Mouse (Mus musculus): ENCODE measurements around the gene Tm2d1. TPM values are rescaled to one million over a fixed set of nuclear protein-coding genes. Genes with fewer than 3 reads are reported as not detected.

Tm2d1 gene
- polyA plus RNA-seq, 1 experiment from 2014 or later = 143 TPM

- peak overlapping the region; percentile 89 for H3K27ac ChIP-seq (ENCODE audit: low read depth, low read length)
- no peaks in the 10 kb centered on the region for H3K9me3 ChIP-seq (ENCODE audit: control insufficient read depth, low read length)
- WGBS = 5% methylated on average over 7 of the region's 7 CpGs
- ATAC-seq = no peak
- H3K9ac ChIP-seq (ENCODE audit: low read depth, low read length) = peak overlapping the region; percentile 99
- peak overlapping the region; percentile 94 for H3K4me2 ChIP-seq (ENCODE audit: low read length)
- H3K27me3 ChIP-seq (replicated peaks; ENCODE audit: control insufficient read depth, insufficient read depth, low read length) = no peaks in the 10 kb centered on the region
- H3K4me1 ChIP-seq (ENCODE audit: control insufficient read depth, insufficient read depth, low read depth, low read length) = peaks cover 4% of the 10 kb centered on the region
- H3K4me3 ChIP-seq (ENCODE audit: low read length) = peak overlapping the region; percentile 94
- H3K36me3 ChIP-seq (ENCODE audit: control insufficient read depth, insufficient read depth, low read length) = no peaks in the 10 kb centered on the region
Measured at GRCm38 (mm10) chr4:98395346-98395689, 12.2 kb upstream of the Tm2d1 start.

GRCm38 (mm10) chr4:98385036-98385435, 1.9 kb upstream of the Tm2d1 start:
- no peaks in the 10 kb centered on the region for H3K36me3 ChIP-seq (ENCODE audit: control insufficient read depth, insufficient read depth, low read length)
- H3K4me1 ChIP-seq (ENCODE audit: control insufficient read depth, insufficient read depth, low read depth, low read length) = peaks cover 8% of the 10 kb centered on the region
- no peak overlapping the region for H3K9ac ChIP-seq (ENCODE audit: low read depth, low read length)
- H3K4me3 ChIP-seq (ENCODE audit: low read length) = no peak overlapping the region
- no peak overlapping the region for H3K27ac ChIP-seq (ENCODE audit: low read depth, low read length)
- WGBS = 70% methylated on average over 5 of the region's 5 CpGs
- no peak for ATAC-seq
- H3K9me3 ChIP-seq (ENCODE audit: control insufficient read depth, low read length) = no peaks in the 10 kb centered on the region
- H3K4me2 ChIP-seq (ENCODE audit: low read length) = no peak overlapping the region
- no peaks in the 10 kb centered on the region for H3K27me3 ChIP-seq (replicated peaks; ENCODE audit: control insufficient read depth, insufficient read depth, low read length)

GRCm38 (mm10) chr4:98376943-98377342, 6.2 kb downstream of the Tm2d1 start:
- H3K36me3 ChIP-seq (ENCODE audit: control insufficient read depth, insufficient read depth, low read length) = peaks cover 6% of the 10 kb centered on the region; the same call in 1 of the 2 replicates
- no peak overlapping the region for H3K4me3 ChIP-seq (ENCODE audit: low read length)
- no peaks in the 10 kb centered on the region for H3K9me3 ChIP-seq (ENCODE audit: control insufficient read depth, low read length)
- H3K9ac ChIP-seq (ENCODE audit: low read depth, low read length) = no peak overlapping the region
- no peak for ATAC-seq
- H3K27ac ChIP-seq (ENCODE audit: low read depth, low read length) = no peak overlapping the region
- no peak overlapping the region for H3K4me2 ChIP-seq (ENCODE audit: low read length)
- H3K27me3 ChIP-seq (replicated peaks; ENCODE audit: control insufficient read depth, insufficient read depth, low read length) = no peaks in the 10 kb centered on the region
- WGBS = 97% methylated on average over 2 of the region's 2 CpGs
- H3K4me1 ChIP-seq (ENCODE audit: control insufficient read depth, insufficient read depth, low read depth, low read length) = peaks cover 5% of the 10 kb centered on the region

- no peak overlapping the region for H3K9ac ChIP-seq (ENCODE audit: low read depth, low read length)
- no peaks in the 10 kb centered on the region for H3K9me3 ChIP-seq (ENCODE audit: control insufficient read depth, low read length)
- H3K4me2 ChIP-seq (ENCODE audit: low read length) = no peak overlapping the region
- H3K36me3 ChIP-seq (ENCODE audit: control insufficient read depth, insufficient read depth, low read length) = peaks cover 6% of the 10 kb centered on the region; the same call in 1 of the 2 replicates
- no peak overlapping the region for H3K4me3 ChIP-seq (ENCODE audit: low read length)
- WGBS = 60% methylated on average over 4 of the region's 4 CpGs
- no peak overlapping the region for H3K27ac ChIP-seq (ENCODE audit: low read depth, low read length)
- no peak for ATAC-seq
- no peaks in the 10 kb centered on the region for H3K4me1 ChIP-seq (ENCODE audit: control insufficient read depth, insufficient read depth, low read depth, low read length)
- no peaks in the 10 kb centered on the region for H3K27me3 ChIP-seq (replicated peaks; ENCODE audit: control insufficient read depth, insufficient read depth, low read length)
Measured at GRCm38 (mm10) chr4:98375401-98375800, 7.7 kb downstream of the Tm2d1 start.

- no peak for ATAC-seq
- no peaks in the 10 kb centered on the region for H3K27me3 ChIP-seq (replicated peaks; ENCODE audit: control insufficient read depth, insufficient read depth, low read length)
- H3K9ac ChIP-seq (ENCODE audit: low read depth, low read length) = no peak overlapping the region
- no peak overlapping the region for H3K4me2 ChIP-seq (ENCODE audit: low read length)
- no peak overlapping the region for H3K27ac ChIP-seq (ENCODE audit: low read depth, low read length)
- peaks cover 11% of the 10 kb centered on the region for H3K36me3 ChIP-seq (ENCODE audit: control insufficient read depth, insufficient read depth, low read length)
- WGBS = 92% methylated on average over 9 of the region's 9 CpGs
- H3K9me3 ChIP-seq (ENCODE audit: control insufficient read depth, low read length) = no peaks in the 10 kb centered on the region
- no peaks in the 10 kb centered on the region for H3K4me1 ChIP-seq (ENCODE audit: control insufficient read depth, insufficient read depth, low read depth, low read length)
- no peak overlapping the region for H3K4me3 ChIP-seq (ENCODE audit: low read length)
Measured at GRCm38 (mm10) chr4:98358034-98358809, 24.9 kb downstream of the Tm2d1 start.

- Histone ChIP-seq H3K4me2 (ENCODE audit: low read length) (no peak overlapping the region), H3K27ac (ENCODE audit: low read depth, low read length) (no peak overlapping the region), H3K9me3 (ENCODE audit: control insufficient read depth, low read length) (no peaks in the 10 kb centered on the region), H3K36me3 (ENCODE audit: control insufficient read depth, insufficient read depth, low read length) (no peaks in the 10 kb centered on the region), H3K4me3 (ENCODE audit: low read length) (no peak overlapping the region), H3K9ac (ENCODE audit: low read depth, low read length) (no peak overlapping the region), H3K4me1 (ENCODE audit: control insufficient read depth, insufficient read depth, low read depth, low read length) (no peaks in the 10 kb centered on the region), H3K27me3 (replicated peaks; ENCODE audit: control insufficient read depth, insufficient read depth, low read length) (no peaks in the 10 kb centered on the region)
- 80% methylated on average over 5 of the region's 5 CpGs for WGBS
- ATAC-seq = no peak
Measured at GRCm38 (mm10) chr4:98348580-98348979, 34.5 kb downstream of the Tm2d1 start.

- Histone ChIP-seq H3K27ac (ENCODE audit: low read depth, low read length) (no peak overlapping the region), H3K4me1 (ENCODE audit: control insufficient read depth, insufficient read depth, low read depth, low read length) (no peaks in the 10 kb centered on the region), H3K4me3 (ENCODE audit: low read length) (no peak overlapping the region), H3K36me3 (ENCODE audit: control insufficient read depth, insufficient read depth, low read length) (no peaks in the 10 kb centered on the region), H3K27me3 (replicated peaks; ENCODE audit: control insufficient read depth, insufficient read depth, low read length) (no peaks in the 10 kb centered on the region), H3K4me2 (ENCODE audit: low read length) (no peak overlapping the region), H3K9ac (ENCODE audit: low read depth, low read length) (no peak overlapping the region), H3K9me3 (ENCODE audit: control insufficient read depth, low read length) (no peaks in the 10 kb centered on the region)
- ATAC-seq = no peak
- WGBS = 87% methylated on average over 10 of the region's 10 CpGs
Measured at GRCm38 (mm10) chr4:98345783-98346182, 37.3 kb downstream of the Tm2d1 start.

- Histone ChIP-seq H3K36me3 (ENCODE audit: control insufficient read depth, insufficient read depth, low read length) (no peaks in the 10 kb centered on the region), H3K4me1 (ENCODE audit: control insufficient read depth, insufficient read depth, low read depth, low read length) (no peaks in the 10 kb centered on the region), H3K4me2 (ENCODE audit: low read length) (no peak overlapping the region), H3K4me3 (ENCODE audit: low read length) (no peak overlapping the region), H3K27me3 (replicated peaks; ENCODE audit: control insufficient read depth, insufficient read depth, low read length) (no peaks in the 10 kb centered on the region), H3K9ac (ENCODE audit: low read depth, low read length) (no peak overlapping the region), H3K27ac (ENCODE audit: low read depth, low read length) (no peak overlapping the region), H3K9me3 (ENCODE audit: control insufficient read depth, low read length) (no peaks in the 10 kb centered on the region)
- WGBS = 78% methylated on average over 10 of the region's 10 CpGs
- ATAC-seq = no peak
Measured at GRCm38 (mm10) chr4:98339992-98340564, 43.0 kb downstream of the Tm2d1 start.

GRCm38 (mm10) chr4:98338636-98339630, 44.2 kb downstream of the Tm2d1 start:
- Histone ChIP-seq H3K4me2 (ENCODE audit: low read length) (no peak overlapping the region), H3K4me1 (ENCODE audit: control insufficient read depth, insufficient read depth, low read depth, low read length) (no peaks in the 10 kb centered on the region), H3K9me3 (ENCODE audit: control insufficient read depth, low read length) (no peaks in the 10 kb centered on the region), H3K4me3 (ENCODE audit: low read length) (no peak overlapping the region), H3K9ac (ENCODE audit: low read depth, low read length) (no peak overlapping the region), H3K27ac (ENCODE audit: low read depth, low read length) (no peak overlapping the region), H3K27me3 (replicated peaks; ENCODE audit: control insufficient read depth, insufficient read depth, low read length) (no peaks in the 10 kb centered on the region), H3K36me3 (ENCODE audit: control insufficient read depth, insufficient read depth, low read length) (no peaks in the 10 kb centered on the region)
- ATAC-seq = peak; percentile 75
- 35% methylated on average over 14 of the region's 14 CpGs for WGBS
